Mouse (Mus musculus): ENCODE results near the gene 4930519P11Rik.

DNA sequence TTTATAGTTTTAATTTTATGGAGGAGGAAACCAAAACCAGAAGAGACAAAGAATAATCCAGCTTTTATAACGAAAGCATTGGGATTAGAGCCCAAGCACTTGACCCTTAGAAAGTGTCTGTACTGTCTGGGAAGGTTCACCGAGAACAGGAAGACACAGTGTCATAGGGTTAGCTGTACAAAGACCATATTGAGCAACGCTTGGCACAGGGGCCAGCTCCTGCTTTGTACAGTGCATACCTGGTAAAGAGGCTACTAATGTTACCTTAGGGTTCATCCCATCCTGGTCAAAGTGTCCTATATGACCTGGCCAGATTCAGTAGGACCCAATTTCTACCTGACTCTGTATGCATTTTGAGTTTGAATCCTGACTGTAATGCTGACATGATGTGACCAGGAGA, 11.9 kb downstream of the 4930519P11Rik start:
- no peak for TF ChIP-seq POLR2A (IDR thresholded peaks at IDR 0.05; ENCODE audit: borderline replicate concordance, control insufficient read depth, low read depth, low read length)
- TF ChIP-seq CTCF (IDR thresholded peaks at IDR 0.05; ENCODE audit: control insufficient read depth, insufficient read depth, low read length), result no peak
